Mouse (Mus musculus): Measurements from ENCODE around the gene Clk1.
"Not testable (repeated sequence)": the region's sequence is repeated elsewhere in the genome, so short reads cannot be mapped to it uniquely, and the experiment has no call there.

Gene Clk1

GRCm38 (mm10) chr1:58407321-58407720 is 16.5 kb downstream of the Clk1 start:
- in situ Hi-C loops (cut with MboI) = no loop called here

- in situ Hi-C loops (cut with MboI) = no loop called here
These were observed 20.1 kb downstream of the Clk1 start for GRCm38 (mm10) chr1:58403745-58404144.

GRCm38 (mm10) chr1:58401396-58401795 is 22.5 kb downstream of the Clk1 start:
- in situ Hi-C loops (cut with MboI) = no loop called here

- in situ Hi-C loops (cut with MboI) = no loop called here
These were observed 26.1 kb downstream of the Clk1 start for GRCm38 (mm10) chr1:58397731-58398130.

GRCm38 (mm10) chr1:58396179-58396578 is 27.7 kb downstream of the Clk1 start:
- in situ Hi-C loops (cut with MboI) = no loop called here

- in situ Hi-C loops (cut with MboI) = no loop called here
These were observed 28.5 kb downstream of the Clk1 start for GRCm38 (mm10) chr1:58395341-58395740.

GRCm38 (mm10) chr1:58393284-58394195 is 30.3 kb downstream of the Clk1 start:
- in situ Hi-C loops (cut with MboI) = no loop called here

- in situ Hi-C loops (cut with MboI) = no loop called here
These were observed 31.1 kb downstream of the Clk1 start, which contains the start of gene Bzw1 for GRCm38 (mm10) chr1:58392652-58393283. TSS of gene Bzw1 (plus strand) at chr1:58392898.

GRCm38 (mm10) chr1:58392268-58392651 is 31.6 kb downstream of the Clk1 start:
- in situ Hi-C loops (cut with MboI) = no loop called here

- in situ Hi-C loops (cut with MboI) = no loop called here
These were observed 32.2 kb downstream of the Clk1 start for GRCm38 (mm10) chr1:58391421-58392267.

GRCm38 (mm10) chr1:58382586-58383281 is 41.1 kb downstream of the Clk1 start:
- in situ Hi-C loops (cut with MboI) = no loop called here

GRCm38 (mm10) chr1:58375574-58376147 is 48.2 kb downstream of the Clk1 start:
- in situ Hi-C loops (cut with MboI) = no loop called here

GRCm38 (mm10) chr1:58374266-58374665 is 49.6 kb downstream of the Clk1 start:
- in situ Hi-C loops (cut with MboI) = not testable (repeated sequence)

- in situ Hi-C loops (cut with MboI) = no loop called here
These were observed 54.1 kb downstream of the Clk1 start for GRCm38 (mm10) chr1:58369716-58370115.

GRCm38 (mm10) chr1:58366737-58367471 is 57.0 kb downstream of the Clk1 start:
- in situ Hi-C loops (cut with MboI) = no loop called here

GRCm38 (mm10) chr1:58365829-58366228 is 58.0 kb downstream of the Clk1 start:
- in situ Hi-C loops (cut with MboI) = no loop called here

- in situ Hi-C loops (cut with MboI) = no loop called here
These were observed 59.3 kb downstream of the Clk1 start for GRCm38 (mm10) chr1:58364551-58364950.

GRCm38 (mm10) chr1:58362296-58362695 is 61.6 kb downstream of the Clk1 start:
- in situ Hi-C loops (cut with MboI) = no loop called here
